Mouse (Mus musculus) spleen, embryonic (tissue): Measurements from ENCODE around the gene Tm7sf3.

ENCODE experiments used
- CTCF ChIA-PET: fragments of 350-600 bp; sonication (Branson Sonifier 250); formaldehyde crosslinking; loops from one replicate; lab custom pipeline; 2022; lab: Charles Lee

The Tm7sf3 gene

GRCm38 (mm10) chr6:146642276-146643183 is at the start of gene Tm7sf3, which contains the start of gene Med21:
Tm7sf3 (minus strand) TSS chr6:146642824.
Med21 (plus strand) TSS chr6:146642547.
- CTCF ChIA-PET: no interaction called here

DNA sequence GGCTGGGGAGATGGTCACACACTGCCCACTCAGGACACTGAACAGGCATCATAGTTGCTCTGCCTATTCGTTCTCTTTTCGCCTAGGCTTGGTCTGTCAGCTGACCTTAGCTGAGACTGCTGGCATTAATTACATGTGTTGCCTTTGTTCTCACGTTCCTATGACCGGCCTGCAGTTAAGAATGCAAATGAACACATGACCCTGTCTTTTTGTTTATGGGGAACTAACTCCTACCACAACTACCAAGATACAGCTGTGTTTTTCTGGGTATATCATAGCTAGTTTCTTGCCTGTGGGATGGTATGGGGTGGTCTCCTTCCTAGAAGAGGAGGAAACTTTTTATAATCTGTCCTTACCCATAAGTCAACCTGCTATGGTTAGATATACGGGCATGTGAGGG is 46.2 kb upstream of the Tm7sf3 start:
- CTCF ChIA-PET: no interaction called here

GRCm38 (mm10) chr6:146688010-146688409 is 45.4 kb upstream of the Tm7sf3 start:
- CTCF ChIA-PET: no interaction called here

DNA sequence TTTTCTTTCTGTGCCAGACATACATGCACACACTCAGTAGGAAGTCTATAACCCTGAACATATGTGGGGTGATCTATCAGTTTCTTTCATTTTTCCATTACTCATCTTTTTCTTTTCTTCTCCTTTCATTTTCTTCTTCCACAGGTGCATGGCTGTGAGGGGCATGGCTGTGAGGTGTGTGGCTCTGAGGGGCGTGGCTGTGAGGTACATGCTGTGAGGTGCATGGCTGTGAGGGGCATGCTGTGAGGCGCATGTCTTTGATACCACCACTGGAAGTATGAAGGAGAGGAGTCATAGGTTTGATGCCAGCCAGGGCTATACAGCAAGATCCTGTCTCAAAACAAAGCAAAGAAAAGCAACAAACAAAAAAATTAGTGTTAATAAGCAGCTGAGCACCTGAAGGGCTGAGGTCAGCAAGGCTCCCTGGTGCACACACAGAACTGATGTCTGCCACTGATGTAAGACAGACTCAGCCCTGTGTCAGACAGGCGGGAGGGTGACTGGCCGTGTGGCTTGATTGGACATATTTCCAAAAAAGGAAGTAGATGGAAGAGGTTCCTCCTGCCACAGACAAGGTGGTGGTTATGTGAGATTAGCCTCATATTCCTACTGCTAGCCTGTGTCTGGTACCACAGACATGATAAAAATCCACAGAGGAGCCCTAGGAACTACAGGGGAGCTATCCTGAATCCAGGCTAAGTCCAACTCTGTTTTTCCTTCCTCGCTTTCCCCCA is 44.0 kb upstream of the Tm7sf3 start:
- CTCF ChIA-PET: interaction anchor here (0.7 kb wide), 1 partner anchor 50 kb away, joined by 5 read pairs; no protein-coding TSS in a partner anchor

DNA sequence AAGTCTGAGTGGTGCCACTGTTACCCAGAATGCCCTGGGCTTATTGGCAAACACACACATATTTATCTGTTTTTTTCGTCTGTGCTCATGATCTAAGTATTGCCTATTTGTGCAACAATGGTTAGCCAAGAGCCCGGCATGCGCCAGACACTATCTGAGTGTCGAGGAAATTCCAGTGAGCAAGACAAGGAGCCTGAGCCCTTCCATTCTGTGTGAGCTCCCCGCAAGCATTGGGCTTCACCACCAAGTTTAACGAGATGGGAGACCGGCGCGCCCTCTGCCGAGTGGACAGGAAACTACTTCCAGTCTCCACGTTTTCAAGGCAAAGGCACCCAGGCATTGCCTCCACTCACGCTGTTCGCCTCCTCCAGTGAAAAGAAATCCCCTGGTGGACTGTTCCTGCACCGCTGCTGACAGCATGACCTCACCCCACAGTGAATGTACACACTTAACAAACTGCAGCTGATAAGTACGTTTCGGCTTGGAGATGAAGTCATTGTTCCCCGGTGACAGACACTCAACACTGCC is 43.2 kb upstream of the Tm7sf3 start:
- CTCF ChIA-PET: interaction anchor here (0.7 kb wide), 1 partner anchor 51 kb away, joined by 5 read pairs; no protein-coding TSS in a partner anchor

GRCm38 (mm10) chr6:146683881-146684280 is 41.3 kb upstream of the Tm7sf3 start:
- CTCF ChIA-PET: no interaction called here

DNA sequence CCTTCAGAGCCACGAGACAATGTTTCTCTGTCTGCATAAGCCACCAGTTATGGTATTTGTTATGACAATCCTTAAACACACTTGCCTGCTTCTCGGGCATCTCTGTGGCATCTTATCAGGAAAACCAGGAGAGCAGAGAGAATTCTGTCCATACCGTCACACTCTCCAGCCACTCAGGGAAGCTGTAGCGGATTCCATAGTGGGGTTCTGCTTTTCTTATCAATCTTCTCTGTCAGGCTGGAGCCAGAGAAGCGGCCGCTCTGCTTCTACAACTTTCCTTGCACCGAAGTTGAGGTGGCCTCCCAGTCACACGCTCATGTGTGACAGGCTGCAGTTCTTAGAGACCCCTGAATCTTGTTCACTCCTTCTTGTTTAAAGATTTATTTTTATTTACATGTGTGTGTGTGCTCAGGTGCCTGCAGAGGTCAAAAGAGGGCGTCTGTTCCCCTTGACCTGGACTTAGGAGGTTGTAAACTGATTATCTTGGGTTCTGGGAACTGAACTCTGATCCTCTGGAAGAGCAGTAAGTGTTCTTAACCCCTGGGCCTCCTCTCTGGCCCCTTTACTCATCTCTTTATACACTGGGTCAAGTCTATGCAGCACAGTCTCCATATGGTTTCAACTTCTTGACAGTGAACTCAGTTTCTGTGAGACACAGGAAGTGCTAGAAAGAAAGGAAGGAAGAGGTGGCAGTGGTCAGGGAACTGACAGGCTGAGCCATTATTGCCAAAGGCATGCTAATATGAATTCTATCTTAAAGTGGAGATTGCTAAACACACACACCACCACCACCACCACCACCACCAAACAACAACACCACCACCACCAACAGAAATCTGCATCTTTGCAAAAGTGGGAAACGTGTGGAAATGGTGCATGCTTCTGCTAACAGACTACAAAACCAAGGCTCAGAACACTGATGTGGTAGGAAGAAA is 35.8 kb upstream of the Tm7sf3 start:
- CTCF ChIA-PET: no interaction called here

- CTCF ChIA-PET: interaction anchor here (0.6 kb wide), 1 partner anchor 41 kb away, joined by 3 read pairs; no protein-coding TSS in a partner anchor
These were observed 34.3 kb upstream of the Tm7sf3 start for GRCm38 (mm10) chr6:146676904-146677303.

- CTCF ChIA-PET: no interaction called here
These were observed 32.4 kb upstream of the Tm7sf3 start for GRCm38 (mm10) chr6:146674881-146675536.

DNA sequence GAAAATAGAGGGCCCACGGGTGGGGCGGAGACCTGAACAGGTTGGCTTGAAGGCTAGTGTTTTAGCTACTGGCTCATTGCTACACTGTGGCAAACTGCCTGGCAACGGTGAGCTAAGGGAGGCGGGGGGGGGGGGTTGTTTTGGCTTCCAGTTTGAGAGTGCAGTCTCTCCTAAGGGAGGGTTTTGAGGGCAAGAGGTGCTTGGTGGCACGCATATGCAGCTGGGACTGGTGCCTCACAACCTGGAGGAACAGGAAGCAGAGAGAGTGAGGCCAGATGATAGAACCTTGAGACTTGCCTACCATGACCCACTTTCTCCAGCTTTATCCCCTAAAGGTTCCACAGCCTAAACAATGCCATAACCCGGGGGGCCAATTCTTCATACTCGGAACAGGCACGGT is 31.8 kb upstream of the Tm7sf3 start:
- CTCF ChIA-PET: interaction anchor here (0.5 kb wide), 2 partner anchors 342 to 920 kb away, joined by 3 read pairs; no protein-coding TSS in a partner anchor

- CTCF ChIA-PET: interaction anchor here (0.5 kb wide), 1 partner anchor 342 kb away, joined by 3 read pairs; no protein-coding TSS in a partner anchor
These were observed 31.1 kb upstream of the Tm7sf3 start for GRCm38 (mm10) chr6:146673696-146674095.

DNA sequence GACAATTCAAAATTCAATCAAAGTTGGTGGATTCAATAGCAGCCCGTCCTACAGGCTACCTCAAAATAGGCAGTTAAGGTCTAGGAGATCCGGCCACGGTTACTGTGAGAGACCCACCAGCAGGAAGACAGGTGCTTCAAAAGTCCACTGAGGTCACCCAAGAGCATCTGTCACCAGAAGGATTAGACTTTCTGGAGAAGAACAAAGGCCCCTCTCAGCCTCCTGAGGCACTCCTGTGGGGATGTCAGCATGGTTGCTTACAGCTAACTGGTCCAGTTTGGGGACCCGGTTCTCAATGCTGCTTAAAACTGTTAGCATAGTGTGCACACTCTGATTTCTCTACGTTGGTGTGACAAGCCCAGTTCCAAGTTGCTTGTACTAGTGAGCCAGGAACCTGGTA is 29.5 kb upstream of the Tm7sf3 start:
- CTCF ChIA-PET: no interaction called here

GRCm38 (mm10) chr6:146670956-146671855 is 28.6 kb upstream of the Tm7sf3 start:
- CTCF ChIA-PET: no interaction called here

GRCm38 (mm10) chr6:146668606-146669005 is 26.0 kb upstream of the Tm7sf3 start:
- CTCF ChIA-PET: no interaction called here

GRCm38 (mm10) chr6:146666811-146667210 is 24.2 kb upstream of the Tm7sf3 start:
- CTCF ChIA-PET: no interaction called here

DNA sequence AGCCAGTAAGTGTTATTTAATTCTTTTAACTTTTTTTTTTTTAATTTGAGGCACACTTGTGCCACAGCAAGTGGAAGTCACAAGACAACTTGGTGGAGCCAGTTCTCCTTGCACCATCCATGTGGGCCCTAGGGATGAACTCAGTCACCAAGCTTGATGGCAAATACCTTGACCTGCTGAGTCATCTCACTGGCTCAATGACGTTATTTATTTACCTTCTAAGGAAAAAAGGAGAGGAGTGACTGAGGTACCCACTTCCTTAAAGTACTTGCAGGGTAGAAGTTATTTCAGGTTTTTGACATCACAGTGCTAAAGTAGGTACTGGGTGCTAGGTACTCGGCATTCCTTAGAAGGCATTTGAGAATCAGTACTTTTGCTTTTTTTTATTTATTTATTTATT is 22.8 kb upstream of the Tm7sf3 start:
- CTCF ChIA-PET: no interaction called here

GRCm38 (mm10) chr6:146664917-146665316 is 22.3 kb upstream of the Tm7sf3 start:
- CTCF ChIA-PET: no interaction called here

DNA sequence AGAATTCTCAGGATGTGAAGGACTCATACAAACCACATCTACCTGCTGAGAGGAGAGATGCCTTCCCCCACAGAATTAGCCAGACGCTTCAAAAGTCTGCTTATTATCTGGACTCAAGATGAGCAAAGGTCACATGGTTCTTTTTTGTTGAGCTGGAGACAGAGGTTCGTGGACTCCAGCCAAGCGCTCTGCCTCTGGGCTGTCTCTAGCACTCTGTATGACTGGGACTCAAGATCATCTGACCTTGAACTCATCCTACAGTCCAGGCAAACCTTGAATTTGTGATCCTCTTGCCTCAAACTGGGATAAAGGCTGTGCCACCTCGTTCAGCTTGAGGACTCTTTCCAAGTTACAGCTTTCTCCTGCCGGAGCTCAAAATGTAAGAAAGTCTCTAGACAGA is 21.5 kb upstream of the Tm7sf3 start:
- CTCF ChIA-PET: no interaction called here

DNA sequence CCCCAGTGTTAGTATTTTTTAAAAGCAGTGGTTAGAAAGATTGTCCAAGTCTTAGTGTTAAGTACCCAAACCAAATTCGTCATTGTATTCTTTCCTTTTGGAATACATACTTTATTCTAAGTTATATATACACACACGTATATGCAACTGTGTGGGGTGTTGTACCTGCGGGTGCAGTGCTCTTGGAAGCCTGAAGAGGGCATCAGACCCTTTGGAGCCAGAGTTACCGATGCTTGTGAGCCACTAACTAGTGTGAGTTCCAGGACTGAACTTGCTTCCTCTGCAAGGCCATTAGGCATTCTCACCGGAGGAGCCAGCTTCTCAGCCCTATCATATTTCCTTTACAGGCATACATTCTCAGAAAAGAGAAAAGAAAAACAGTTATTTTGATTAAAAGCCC is 20.1 kb upstream of the Tm7sf3 start:
- CTCF ChIA-PET: no interaction called here
